Comparison of ENCODE assay signal across 7 mouse cellular contexts in the genomic region with DNA sequence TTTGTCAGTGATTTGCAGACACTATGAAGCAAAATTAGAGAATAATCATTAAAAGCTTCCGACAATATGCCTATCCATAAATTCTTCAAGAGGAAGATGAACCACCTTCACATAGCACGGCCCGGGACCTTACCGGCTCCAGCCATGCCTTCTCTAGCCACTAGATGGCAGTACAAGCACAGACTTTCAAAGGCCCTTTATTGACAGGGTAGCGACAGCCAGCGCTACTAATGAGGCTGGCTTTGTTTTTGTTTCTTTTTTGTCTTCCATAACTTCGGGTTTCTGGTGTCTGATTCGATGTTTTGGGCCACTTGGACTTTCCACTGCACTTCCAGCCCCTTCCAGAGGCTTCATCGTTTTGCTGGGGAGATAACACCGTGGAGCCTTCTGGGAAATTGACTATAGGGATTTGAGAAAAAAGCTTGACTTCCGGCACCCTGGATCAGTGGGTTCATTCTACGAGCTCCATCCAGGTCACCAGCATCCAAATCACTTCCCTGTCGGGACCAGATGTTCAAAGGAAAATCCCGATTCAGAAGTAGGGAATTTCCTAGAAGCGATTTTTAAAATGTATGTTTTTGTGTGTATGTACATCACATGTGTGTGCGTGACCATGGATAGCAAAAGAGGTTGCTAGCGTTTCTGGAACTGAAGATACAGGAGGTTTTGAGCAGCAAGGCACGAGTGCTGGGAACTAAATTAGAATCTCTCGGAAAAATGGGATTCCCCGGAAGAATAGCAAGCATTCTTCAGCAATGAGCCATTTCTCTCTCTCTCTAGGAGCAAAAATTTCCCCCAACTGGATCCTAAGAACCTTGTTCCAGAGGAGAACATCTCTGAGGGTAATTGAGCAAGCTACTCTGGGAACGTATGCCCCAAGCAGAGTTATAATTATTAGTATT.
DNase-seq lines count a peak whose midpoint lies in the region; ATAC-seq lines count a peak whose summit lies in the region.

No protein-coding gene starts in this region.

- H3K4me2 ChIP-seq in midbrain, embryonic 12.5 days (replicated peaks): peak overlapping the region; percentile 54

- 29% methylated on average over 21 of the region's 21 CpGs for WGBS in embryonic facial prominence, embryonic 10.5 days
- WGBS in limb, embryonic 10.5 days: 31% methylated on average over 21 of the region's 21 CpGs
- 27% methylated on average over 21 of the region's 21 CpGs for WGBS in midbrain, embryonic 12.5 days

- 0 out of 2 replicates have a peak overlapping the region, but pooled peaks have one; percentile 13 for H3K9ac ChIP-seq in midbrain, embryonic 12.5 days (replicated peaks)

- DNase-seq in adrenal gland, postnatal 14 days: peak; percentile 86
- peak; percentile 84 for DNase-seq in embryonic facial prominence, embryonic 10.5 days (ENCODE audit: low spot score)
- peak; percentile 82 to 92 for DNase-seq in heart, adult 18-20 months
- DNase-seq in kidney, adult 18-20 months: peak; percentile 88
- peak; percentile 84 for DNase-seq in limb, embryonic 10.5 days (ENCODE audit: low spot score)
- DNase-seq in skeletal muscle tissue, adult 2 months (ENCODE audit: low read depth, low spot score): peak; percentile 63

- no peaks in the 10 kb centered on the region for H3K9me3 ChIP-seq in embryonic facial prominence, embryonic 10.5 days
- H3K9me3 ChIP-seq in limb, embryonic 10.5 days (replicated peaks): no peaks in the 10 kb centered on the region
- H3K9me3 ChIP-seq in midbrain, embryonic 12.5 days: no peaks in the 10 kb centered on the region

- H3K36me3 ChIP-seq in embryonic facial prominence, embryonic 10.5 days (replicated peaks): no peaks in the 10 kb centered on the region
- H3K36me3 ChIP-seq in limb, embryonic 10.5 days: no peaks in the 10 kb centered on the region
- no peaks in the 10 kb centered on the region for H3K36me3 ChIP-seq in midbrain, embryonic 12.5 days

- peaks cover 16% of the 10 kb centered on the region for H3K4me1 ChIP-seq in embryonic facial prominence, embryonic 10.5 days
- H3K4me1 ChIP-seq in limb, embryonic 10.5 days: peaks cover 22% of the 10 kb centered on the region
- H3K4me1 ChIP-seq in midbrain, embryonic 12.5 days: peaks cover 11% of the 10 kb centered on the region; the same call in 1 of the 2 replicates

- H3K27me3 ChIP-seq in embryonic facial prominence, embryonic 10.5 days (replicated peaks; ENCODE audit: low read depth, poor library complexity, severe bottlenecking): peaks cover 17% of the 10 kb centered on the region
- H3K27me3 ChIP-seq in limb, embryonic 10.5 days (ENCODE audit: low read depth, poor library complexity, severe bottlenecking): no peaks in the 10 kb centered on the region
- peaks cover 4% of the 10 kb centered on the region; the same call in 1 of the 2 replicates for H3K27me3 ChIP-seq in midbrain, embryonic 12.5 days

- peak; percentile 78 for ATAC-seq in midbrain, embryonic 12.5 days (ENCODE audit: low FRiP score, low read depth)

- peak overlapping the region; percentile 83 for H3K27ac ChIP-seq in embryonic facial prominence, embryonic 10.5 days (replicated peaks)
- peak overlapping the region; percentile 84 for H3K27ac ChIP-seq in limb, embryonic 10.5 days
- no peak overlapping the region for H3K27ac ChIP-seq in midbrain, embryonic 12.5 days (replicated peaks)

- H3K4me3 ChIP-seq in embryonic facial prominence, embryonic 10.5 days: peak overlapping the region; percentile 57
- H3K4me3 ChIP-seq in limb, embryonic 10.5 days: peak overlapping the region; percentile 48
- peak overlapping the region; percentile 36 for H3K4me3 ChIP-seq in midbrain, embryonic 12.5 days
